Mouse (Mus musculus): Measurements from ENCODE around the gene Msantd1.

The Msantd1 gene

GRCm38 (mm10) chr5:34972471-34972870 is 64.7 kb downstream of the Msantd1 start:
- no peak for DNase-seq (ENCODE audit: low spot score in 2 of 2)

All from right cerebral cortex, postnatal 10 days (tissue).